Mouse (Mus musculus) E14TG2a.4 (cell line): ENCODE results near the gene Mcam.

Source experiments
- H3K27me3 ChIP-seq: 2 replicates; pipeline ENCODE4 v1.6.1; 2014; ENCODE audit warnings: low read length, control low read depth; ENCODE audit not compliant: insufficient read depth
- H3K36me3 ChIP-seq: 2 replicates; pipeline ENCODE4 v1.6.1; 2014; ENCODE audit warnings: low read length, control low read depth; ENCODE audit not compliant: insufficient read depth
- H3K4me1 ChIP-seq: replicated peaks from 2 replicates; pipeline ENCODE4 v1.6.1; 2014; ENCODE audit warnings: low read depth, low read length, control low read depth
- H3K4me3 ChIP-seq: replicated peaks from 2 replicates; pipeline ENCODE4 v1.5.1; 2014; ENCODE audit warnings: mild to moderate bottlenecking, low read length
- H3K9me3 ChIP-seq: 2 replicates; pipeline ENCODE4 v1.6.1; 2014; ENCODE audit warnings: low read length, control low read depth
- CTCF ChIP-seq: conservative IDR thresholded peaks from 2 replicates; pipeline ENCODE4 v1.5.1; 2014; ENCODE audit warnings: low read length
- NANOG ChIP-seq: IDR thresholded peaks from 2 replicates; pipeline ENCODE4 v1.6.1; 2014; ENCODE audit warnings: borderline replicate concordance, low read length, mixed read lengths
- POU5F1 ChIP-seq: IDR thresholded peaks from 2 replicates; pipeline ENCODE4 v1.6.1; 2014; ENCODE audit warnings: low read length, borderline replicate concordance

Mcam gene

DNA sequence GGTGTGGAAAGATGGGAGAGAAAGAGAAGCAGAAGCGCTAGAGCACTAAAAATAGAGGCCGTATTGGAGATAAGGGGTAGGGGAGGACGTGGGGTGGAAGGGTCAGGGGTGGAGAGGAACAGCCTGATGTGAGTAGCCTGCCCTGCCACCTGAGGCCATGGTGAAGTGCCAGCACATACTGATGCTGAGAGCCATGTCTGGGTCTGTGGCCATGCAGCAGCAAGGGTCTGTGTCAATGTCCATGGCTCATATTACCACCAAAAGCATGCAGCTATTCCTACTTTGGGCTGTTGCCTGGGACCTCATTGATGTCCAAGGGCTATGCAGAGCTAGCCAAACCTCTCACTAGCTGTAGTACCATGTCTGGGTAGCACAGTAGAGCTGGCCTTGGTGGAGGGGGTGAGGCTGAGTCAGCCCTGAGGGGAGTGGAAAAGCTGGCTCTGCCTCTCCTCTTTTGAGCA is 36.5 kb downstream of the Mcam start:
- Histone ChIP-seq H3K36me3 (peaks cover 57% of the 10 kb centered on the region), H3K4me3 (no peak overlapping the region), H3K9me3 (no peaks in the 10 kb centered on the region), H3K27me3 (no peaks in the 10 kb centered on the region), H3K4me1 (peaks cover 5% of the 10 kb centered on the region)
- TF ChIP-seq CTCF (no peak), POU5F1 (no peak), NANOG (no peak)

GRCm38 (mm10) chr9:44175556-44175955 is 41.3 kb downstream of the Mcam start:
- TF ChIP-seq CTCF (no peak), NANOG (no peak), POU5F1 (no peak)

GRCm38 (mm10) chr9:44175957-44176356 is 41.7 kb downstream of the Mcam start:
- H3K4me3 ChIP-seq = no peak overlapping the region
- H3K27me3 ChIP-seq = no peaks in the 10 kb centered on the region
- H3K36me3 ChIP-seq = peaks cover 27% of the 10 kb centered on the region
- H3K4me1 ChIP-seq = peaks cover 11% of the 10 kb centered on the region; the same call in 1 of the 2 replicates
- no peak for TF ChIP-seq NANOG
- TF ChIP-seq POU5F1 = no peak
- TF ChIP-seq CTCF = no peak
- H3K9me3 ChIP-seq = peaks cover 4% of the 10 kb centered on the region; the same call in 1 of the 2 replicates

More at GRCm38 (mm10) chr9:44175556-44175955, 41.3 kb downstream of the Mcam start:
- Histone ChIP-seq H3K27me3 (no peaks in the 10 kb centered on the region), H3K4me3 (no peak overlapping the region), H3K4me1 (peaks cover 11% of the 10 kb centered on the region), H3K9me3 (peaks cover 4% of the 10 kb centered on the region; the same call in 1 of the 2 replicates), H3K36me3 (peaks cover 31% of the 10 kb centered on the region)

GRCm38 (mm10) chr9:44177405-44177804 is 43.1 kb downstream of the Mcam start:
- H3K36me3 ChIP-seq = peaks cover 14% of the 10 kb centered on the region
- H3K4me1 ChIP-seq = 0 out of 2 replicates have a peak, but pooled peaks cover 6% of the 10 kb centered on the region
- no peak overlapping the region for H3K4me3 ChIP-seq
- no peaks in the 10 kb centered on the region for H3K27me3 ChIP-seq
- peaks cover 4% of the 10 kb centered on the region; the same call in 1 of the 2 replicates for H3K9me3 ChIP-seq
- TF ChIP-seq NANOG = no peak

- H3K36me3 ChIP-seq = peaks cover 13% of the 10 kb centered on the region; the same call in 1 of the 2 replicates
- H3K4me3 ChIP-seq = no peak overlapping the region
- TF ChIP-seq NANOG = no peak
- TF ChIP-seq CTCF = peak; percentile 61
- H3K9me3 ChIP-seq = peaks cover 4% of the 10 kb centered on the region; the same call in 1 of the 2 replicates
- 0 out of 2 replicates have a peak, but pooled peaks cover 6% of the 10 kb centered on the region for H3K4me1 ChIP-seq
- H3K27me3 ChIP-seq = no peaks in the 10 kb centered on the region
Observed at GRCm38 (mm10) chr9:44178389-44178788, 44.1 kb downstream of the Mcam start.

DNA sequence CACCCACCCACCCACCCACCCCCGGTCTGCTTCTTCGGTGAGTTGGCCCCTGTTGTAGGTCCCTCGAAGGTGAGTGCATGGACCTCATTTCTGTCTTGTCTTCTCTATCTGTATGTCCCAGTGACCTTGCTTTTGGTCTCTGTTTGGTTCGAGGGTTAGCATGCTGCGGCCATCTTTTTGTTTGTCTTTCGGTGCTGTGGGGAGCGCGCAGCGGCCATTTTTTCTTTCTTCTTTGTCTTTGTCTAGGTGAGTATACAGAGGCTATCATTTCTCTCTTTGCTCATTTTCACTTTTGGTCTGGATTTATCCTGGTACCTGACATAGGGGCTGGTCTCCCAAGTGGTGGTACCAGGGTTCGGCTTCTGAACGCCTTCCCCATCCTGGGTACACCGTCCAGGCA is 44.5 kb downstream of the Mcam start:
- TF ChIP-seq CTCF (no peak), POU5F1 (no peak), NANOG (no peak)
- peaks cover 10% of the 10 kb centered on the region; the same call in 1 of the 2 replicates for H3K36me3 ChIP-seq
- peak overlapping the region; percentile 63 for H3K4me3 ChIP-seq
- H3K9me3 ChIP-seq = peaks cover 4% of the 10 kb centered on the region; the same call in 1 of the 2 replicates
- H3K27me3 ChIP-seq = no peaks in the 10 kb centered on the region
- 0 out of 2 replicates have a peak, but pooled peaks cover 6% of the 10 kb centered on the region for H3K4me1 ChIP-seq

- Histone ChIP-seq H3K4me3 (no peak overlapping the region), H3K4me1 (peaks cover 11% of the 10 kb centered on the region; the same call in 1 of the 2 replicates), H3K9me3 (peaks cover 4% of the 10 kb centered on the region; the same call in 1 of the 2 replicates), H3K36me3 (peaks cover 16% of the 10 kb centered on the region; the same call in 1 of the 2 replicates), H3K27me3 (no peaks in the 10 kb centered on the region)
- TF ChIP-seq NANOG = no peak
- TF ChIP-seq POU5F1 = no peak
- no peak for TF ChIP-seq CTCF
Observed at GRCm38 (mm10) chr9:44181537-44181936, 47.3 kb downstream of the Mcam start.

DNA sequence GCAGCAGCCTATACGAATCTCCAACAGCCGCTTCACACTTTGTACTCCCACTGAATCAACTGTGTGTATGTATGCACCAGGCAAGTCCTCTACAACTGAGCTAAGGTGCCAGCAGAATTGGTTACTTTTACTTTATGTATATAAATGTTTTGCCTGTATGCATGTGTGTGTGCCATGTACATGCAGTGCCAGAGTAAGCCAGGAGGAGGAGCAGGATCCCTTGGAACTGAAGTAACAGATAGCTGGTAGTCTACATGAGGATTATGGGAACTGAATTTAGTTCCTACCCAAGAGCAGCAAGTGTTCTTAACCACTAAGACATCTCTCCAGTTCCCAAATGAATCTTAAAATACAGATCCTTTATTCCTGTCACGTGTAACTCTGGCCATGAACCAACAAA is 48.0 kb downstream of the Mcam start:
- TF ChIP-seq CTCF (peak; percentile 46), NANOG (no peak), POU5F1 (no peak)

GRCm38 (mm10) chr9:44188223-44188622 is 54.0 kb downstream of the Mcam start:
- peaks cover 19% of the 10 kb centered on the region for H3K36me3 ChIP-seq

More for the DNA sequence above, 48.0 kb downstream of the Mcam start:
- peaks cover 12% of the 10 kb centered on the region for H3K4me1 ChIP-seq
- H3K27me3 ChIP-seq = no peaks in the 10 kb centered on the region
- H3K36me3 ChIP-seq = peaks cover 16% of the 10 kb centered on the region; the same call in 1 of the 2 replicates
- H3K4me3 ChIP-seq = no peak overlapping the region
- H3K9me3 ChIP-seq = peaks cover 4% of the 10 kb centered on the region; the same call in 1 of the 2 replicates

More at GRCm38 (mm10) chr9:44188223-44188622, 54.0 kb downstream of the Mcam start:
- TF ChIP-seq POU5F1 (no peak), NANOG (no peak), CTCF (no peak)
- peaks cover 18% of the 10 kb centered on the region for H3K4me1 ChIP-seq
- H3K9me3 ChIP-seq = no peaks in the 10 kb centered on the region
- no peaks in the 10 kb centered on the region for H3K27me3 ChIP-seq
- H3K4me3 ChIP-seq = no peak overlapping the region
